Mouse (Mus musculus) lung, adult 2 months (tissue): ENCODE results near the gene Gng3.

Experiments
- CTCF ChIP-seq: fragments of 200-500 bp; IDR thresholded peaks from 2 replicates; pipeline ENCODE4 v1.5.1; 2011; ENCODE audit warnings: mild to moderate bottlenecking, low read length, control low read depth; ENCODE audit not compliant: insufficient read depth
- POLR2A ChIP-seq: fragments of 200-500 bp; IDR thresholded peaks from 2 replicates; pipeline ENCODE4 v1.6.1; 2011; ENCODE audit warnings: low read depth, mild to moderate bottlenecking, control low read depth, low read length, borderline replicate concordance; ENCODE audit errors: extremely low read depth

DNA sequence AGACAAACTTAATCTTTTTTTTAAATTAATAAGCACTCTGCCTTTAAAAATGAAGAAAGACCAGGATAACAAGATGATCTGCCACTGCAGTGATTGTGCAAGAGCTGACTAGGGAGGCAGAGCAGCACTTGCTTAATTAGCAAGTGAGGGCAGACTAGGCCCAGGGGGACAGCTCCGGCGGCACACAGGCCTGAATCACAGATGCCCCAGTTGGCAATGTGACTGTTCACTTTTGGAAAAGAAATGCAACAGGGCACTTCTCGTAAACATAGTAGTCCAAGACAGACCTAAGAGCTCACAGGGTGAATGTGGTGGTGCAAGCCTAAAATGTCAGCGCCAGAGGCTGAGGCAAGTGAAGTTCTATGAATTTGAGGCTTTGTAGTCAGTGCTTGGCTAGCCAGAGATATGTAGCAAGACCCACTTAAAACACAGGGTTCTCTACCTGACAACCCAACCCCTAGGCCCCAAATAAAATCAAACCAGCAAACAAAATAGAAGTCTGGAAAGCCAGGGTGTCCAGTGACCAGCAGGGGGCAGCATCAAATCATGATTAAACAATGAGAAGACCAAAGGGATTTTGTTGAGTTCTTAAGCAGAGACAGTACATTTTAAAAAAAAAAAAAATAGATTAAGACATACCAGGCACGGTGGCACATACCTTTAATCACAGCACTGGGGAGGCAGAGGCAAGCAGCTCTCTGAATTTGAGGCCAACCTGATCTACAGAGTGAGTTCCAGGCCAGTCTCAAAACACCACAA is 5.6 kb upstream of the Gng3 start:
- TF ChIP-seq CTCF (peak; percentile 51; the same call in 1 of the 2 replicates), POLR2A (no peak)
